Mouse (Mus musculus) large intestine, adult 2 months (tissue): ENCODE data around the gene Gm572. TPM values are rescaled to one million over a fixed set of nuclear protein-coding genes. Genes with fewer than 3 reads are reported as not detected.

ENCODE experiments used
- DNase-seq: peaks from one replicate; pipeline ENCODE4 v3.0.0-alpha.2; 2012; ENCODE audit warnings: low read depth, low spot score
- WGBS: fragments of 180-500 bp; shearing (Covaris S2); methylation state at CpG from one replicate; pipeline ENCODE4 v1.1.7; 2018; 5-methylcytosine and 5-hydroxymethylcytosine counted together
- polyA plus RNA-seq: library from polyadenylated mRNA; depleted of rRNA; stranded (reverse); fragments of >200 nt; gene quantifications from 2 replicates; pipeline ENCODE4 v1.2.3, GENCODE M21; 2012

Gene Gm572
- polyA plus RNA-seq, 1 experiment: not detected

- WGBS: 67% methylated on average over 3 of the region's 3 CpGs
- DNase-seq: no peak
These were observed 17.1 kb downstream of the Gm572 start for GRCm38 (mm10) chr4:148660174-148660573.

DNA sequence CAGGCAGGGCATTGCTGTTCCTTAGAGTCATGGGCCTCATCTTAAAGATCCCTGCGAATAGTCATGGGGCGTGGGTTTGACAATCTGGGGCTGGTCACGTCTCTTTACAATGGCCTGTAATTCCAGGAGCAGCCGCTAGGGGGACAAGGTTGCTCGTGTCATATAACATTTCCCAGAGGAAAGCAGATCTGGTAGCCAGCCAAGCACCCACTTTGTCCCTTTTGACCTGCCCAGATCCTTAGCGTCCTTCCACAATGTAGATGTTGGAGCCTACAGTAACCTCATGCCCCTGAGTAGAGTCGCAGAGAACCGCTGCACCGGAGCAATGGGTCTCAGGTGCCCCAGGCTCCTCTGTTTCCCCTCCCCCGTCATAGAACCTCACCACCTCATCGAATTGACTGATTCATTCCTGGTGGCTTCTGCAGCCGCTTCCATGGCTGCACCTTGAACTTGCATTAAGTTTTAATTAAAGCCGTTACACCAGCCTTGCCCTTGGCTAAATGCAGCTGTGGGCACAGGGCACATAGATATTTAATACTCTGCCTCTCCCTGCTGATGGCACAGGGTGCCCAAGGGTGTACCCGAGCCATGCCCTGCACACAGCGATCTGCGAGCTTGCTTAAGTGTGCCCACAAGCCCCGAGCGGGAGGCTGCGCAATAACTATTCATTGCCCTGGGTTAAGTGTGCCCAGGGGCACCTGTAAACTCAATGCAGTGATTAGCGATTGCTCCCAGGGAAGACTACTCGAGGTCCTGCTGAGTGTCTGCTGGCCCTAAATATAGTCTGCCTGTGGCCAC is 19.2 kb downstream of the Gm572 start:
- 25% methylated on average over 21 of the region's 21 CpGs for WGBS
- peak; percentile 50 for DNase-seq

DNA sequence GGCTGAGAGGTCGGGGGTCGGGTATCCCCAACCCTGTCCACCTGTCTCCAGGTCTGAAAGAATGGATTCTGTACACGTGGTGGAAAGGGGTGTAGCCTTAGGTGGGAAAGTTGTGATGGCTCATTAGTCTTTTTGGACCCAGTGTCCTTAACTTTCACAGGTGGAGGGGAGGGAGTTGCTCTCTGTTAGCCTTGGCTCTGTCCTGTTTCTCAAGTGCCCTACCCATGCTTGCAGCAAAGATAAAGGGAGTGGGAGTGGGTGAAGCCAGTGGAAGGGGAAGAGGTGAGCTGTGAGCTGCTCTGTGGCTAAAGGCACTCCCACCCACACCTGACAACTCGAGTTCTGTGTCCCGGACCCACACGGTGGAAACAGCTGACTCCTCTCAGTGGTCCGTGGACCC is 20.2 kb downstream of the Gm572 start:
- WGBS: 63% methylated on average over 7 of the region's 7 CpGs
- no peak for DNase-seq

GRCm38 (mm10) chr4:148664021-148664420 is 20.9 kb downstream of the Gm572 start:
- 44% methylated on average over 6 of the region's 6 CpGs for WGBS
- DNase-seq: no peak

DNA sequence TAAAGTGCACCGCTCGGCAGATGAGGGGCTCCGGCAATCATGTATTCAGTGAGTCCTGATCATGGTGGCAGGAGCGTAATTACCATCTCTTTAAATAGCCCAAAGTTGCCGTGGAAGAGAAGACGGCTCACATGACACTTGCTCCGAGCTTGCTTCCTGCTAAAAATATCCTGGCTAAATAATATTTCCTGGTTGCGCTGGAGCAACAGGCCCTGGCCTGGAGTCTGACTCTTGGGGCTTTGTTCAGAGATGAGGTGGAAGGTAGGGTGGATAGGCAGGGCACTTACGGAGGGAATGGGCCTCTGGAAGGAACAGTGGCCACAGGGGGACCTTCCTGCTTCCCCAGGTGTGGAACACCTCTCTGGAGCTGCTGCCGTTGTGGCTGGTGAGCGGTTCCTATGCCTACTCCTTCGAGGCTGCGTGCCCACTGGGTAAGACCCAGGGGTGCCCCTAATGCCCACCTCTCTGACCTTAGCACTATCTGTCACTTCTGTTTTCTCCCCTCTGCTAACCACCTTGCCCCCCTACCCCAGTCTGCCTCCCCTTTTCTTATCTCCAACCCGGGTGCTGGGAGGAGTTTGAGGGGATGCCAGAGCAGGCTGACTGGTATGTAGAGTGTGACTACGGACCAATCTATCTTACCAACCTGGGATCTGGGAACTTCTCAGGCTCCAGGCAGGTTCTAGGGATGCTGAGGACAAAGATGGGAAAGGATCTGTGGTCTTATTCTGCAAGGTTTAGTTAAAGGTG is 24.1 kb downstream of the Gm572 start:
- 82% methylated on average over 15 of the region's 15 CpGs for WGBS
- no peak for DNase-seq

- 26% methylated on average over 16 of the region's 16 CpGs for WGBS
These were observed 28.3 kb downstream of the Gm572 start for GRCm38 (mm10) chr4:148671230-148671947.

DNA sequence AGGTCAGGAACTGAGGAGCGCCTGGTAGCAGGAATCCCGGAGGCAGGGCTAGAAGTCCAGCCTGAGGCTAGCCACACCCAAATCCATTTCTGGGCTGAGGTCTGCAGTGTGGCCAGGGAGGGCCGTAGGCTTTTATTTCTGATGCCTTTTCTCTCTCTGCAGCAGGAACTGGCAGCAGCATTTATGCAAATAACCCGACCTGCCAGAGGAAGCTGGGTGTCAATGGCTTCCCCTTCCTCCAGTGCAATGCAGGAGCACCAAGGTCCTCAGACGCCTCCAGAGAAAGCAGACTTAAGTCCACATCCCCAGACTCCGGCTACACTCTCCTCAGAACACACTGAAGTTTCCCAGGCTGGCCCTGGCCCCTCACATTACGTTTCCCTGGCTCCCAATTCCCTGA is 31.9 kb downstream of the Gm572 start:
- no peak for DNase-seq
- 48% methylated on average over 7 of the region's 7 CpGs for WGBS

More at GRCm38 (mm10) chr4:148671230-148671947, 28.3 kb downstream of the Gm572 start:
- no peak for DNase-seq

DNA sequence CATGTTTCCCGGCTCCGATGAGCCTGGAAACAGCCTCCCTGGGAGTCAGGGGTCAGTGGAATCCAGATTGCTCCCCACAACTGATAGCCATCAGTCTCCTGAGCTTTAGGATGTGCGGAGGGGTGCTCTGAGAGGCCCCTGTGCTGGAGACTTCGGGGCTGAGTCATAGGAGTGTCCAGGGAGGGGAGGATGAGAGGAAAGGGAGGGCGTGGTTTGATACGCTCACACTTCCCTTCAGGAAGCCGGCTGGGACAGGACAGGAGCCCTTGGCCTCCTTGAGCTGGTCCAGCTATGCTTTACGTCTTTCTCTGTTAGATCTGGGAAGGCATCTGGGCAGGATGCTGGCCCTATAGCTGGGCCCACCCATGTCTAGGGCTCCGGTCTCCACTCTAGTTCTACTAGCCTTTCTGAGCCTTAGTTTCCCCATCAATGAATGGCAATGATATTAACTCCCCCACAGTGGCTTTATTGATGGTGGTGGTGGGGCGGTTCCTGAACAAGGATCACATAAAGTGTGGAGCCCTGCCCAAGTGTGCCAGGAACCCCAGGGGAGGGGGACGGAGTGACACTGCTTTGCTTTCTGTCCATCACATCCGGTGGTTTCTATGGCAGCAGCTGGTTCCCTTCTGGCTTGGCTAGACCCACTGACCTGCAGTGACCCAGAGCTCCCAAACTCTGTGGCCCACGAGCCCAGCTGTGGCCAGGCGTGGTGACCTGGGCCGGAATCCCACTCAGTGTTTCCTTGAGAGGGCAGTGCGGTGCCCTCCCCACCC is 33.3 kb downstream of the Gm572 start:
- WGBS: 53% methylated on average over 16 of the region's 16 CpGs
- no peak for DNase-seq

DNA sequence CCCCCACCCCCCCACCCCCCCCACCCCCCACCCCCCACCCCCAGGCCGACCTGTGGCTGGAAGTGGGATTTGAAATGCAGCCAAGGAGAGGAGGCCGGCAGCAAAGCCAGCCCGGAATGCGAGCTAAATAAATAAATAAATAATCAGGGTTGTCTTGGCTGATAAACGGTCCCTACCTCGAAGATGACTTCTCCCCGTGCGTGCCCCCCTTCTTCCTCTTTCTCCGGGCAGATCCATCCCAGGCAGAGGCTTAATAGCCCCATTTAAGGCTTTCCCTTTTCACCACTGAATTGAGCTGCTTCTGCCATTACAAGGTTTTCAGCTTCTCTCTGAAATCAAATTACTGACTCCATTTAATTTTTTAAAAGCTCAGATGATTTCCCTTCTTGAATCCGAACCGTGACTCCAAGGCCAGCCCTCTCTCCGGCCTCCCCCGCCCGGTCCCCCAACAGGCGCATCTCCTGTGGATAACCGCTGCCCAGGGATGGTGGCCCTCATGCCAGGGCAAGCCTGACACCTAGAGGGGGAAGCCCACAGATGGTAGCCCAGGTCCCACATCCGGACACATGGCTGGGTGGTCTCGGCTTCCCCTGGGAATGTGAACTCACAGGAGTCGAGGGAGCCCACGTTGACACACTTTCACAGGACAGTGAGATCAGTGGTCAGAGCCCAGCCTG is 34.0 kb downstream of the Gm572 start:
- DNase-seq: no peak
- 61% methylated on average over 20 of the region's 20 CpGs for WGBS

DNA sequence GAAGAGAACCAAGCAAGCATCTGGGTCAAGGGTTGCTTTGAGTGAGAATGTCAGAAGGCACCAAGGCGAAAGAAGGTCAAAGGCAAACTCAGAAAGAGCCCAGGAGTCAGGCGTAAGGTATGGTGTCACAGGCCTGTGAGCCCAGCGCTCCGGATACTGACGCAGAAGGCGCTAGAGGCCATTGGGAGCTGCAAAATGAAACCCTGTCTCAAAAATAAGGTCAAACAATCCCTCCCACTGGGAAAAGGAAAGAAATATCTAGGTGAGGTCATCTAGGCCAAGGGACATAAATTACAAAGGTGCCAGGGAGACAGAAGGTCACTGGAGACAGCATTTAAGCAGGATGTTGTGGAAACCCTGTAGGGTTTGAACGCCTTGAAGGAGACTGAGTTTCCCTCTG is 35.0 kb downstream of the Gm572 start:
- DNase-seq: no peak
- 93% methylated on average over 7 of the region's 7 CpGs for WGBS

DNA sequence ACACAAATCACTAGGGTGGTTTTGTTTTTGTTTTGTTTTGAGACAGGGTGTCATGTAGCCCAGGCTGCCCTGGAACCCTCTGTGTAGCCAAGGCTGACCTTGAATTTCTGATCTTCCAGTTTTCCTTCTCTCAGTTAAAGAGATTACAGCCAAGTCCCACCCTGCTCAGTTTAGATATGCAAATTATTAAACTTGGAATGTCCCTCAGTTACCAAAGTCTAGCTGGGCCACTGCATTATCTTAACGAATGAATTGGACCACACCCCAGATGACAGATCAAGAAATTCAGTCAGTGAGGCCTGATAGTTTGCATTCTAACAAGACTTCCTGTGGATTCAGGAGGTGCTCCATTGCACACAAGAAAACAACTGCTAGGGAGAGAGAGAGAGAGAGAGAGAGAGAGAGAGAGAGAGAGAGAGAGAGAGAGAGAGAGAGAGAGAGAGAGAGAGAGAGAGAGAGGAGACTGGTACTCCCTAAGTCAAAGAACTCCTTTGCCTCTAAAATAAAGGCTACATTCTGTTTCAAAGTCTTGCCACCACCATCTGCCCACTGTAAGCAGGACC is 37.5 kb downstream of the Gm572 start:
- WGBS: 12% methylated on average over 1 of the region's 1 CpGs
- no peak for DNase-seq

DNA sequence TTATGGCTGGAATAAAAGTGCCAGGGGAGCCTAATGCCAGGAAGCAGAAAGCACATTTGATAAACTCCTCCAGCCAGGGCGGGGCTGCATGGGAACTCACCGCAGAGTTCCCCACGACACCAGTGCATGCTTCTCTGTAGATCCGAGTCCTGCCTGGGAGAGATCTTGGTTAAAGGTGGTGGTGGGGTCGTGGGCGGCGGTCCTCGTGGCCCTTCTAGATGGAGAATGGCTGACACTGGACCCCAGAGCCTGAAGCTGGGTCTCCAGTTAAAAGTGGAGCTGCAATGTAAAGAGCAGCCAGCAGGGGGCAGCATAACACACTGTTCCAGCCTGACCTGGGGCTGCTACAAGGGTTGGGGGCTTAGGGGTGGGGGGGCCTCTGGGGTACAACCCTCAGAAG is 38.3 kb downstream of the Gm572 start:
- no peak for DNase-seq
- 3% methylated on average over 8 of the region's 8 CpGs for WGBS

- WGBS: 92% methylated on average over 4 of the region's 4 CpGs
- no peak for DNase-seq
These were observed 39.8 kb downstream of the Gm572 start for GRCm38 (mm10) chr4:148682961-148683360.

- no peak for DNase-seq
- WGBS: 64% methylated on average over 13 of the region's 13 CpGs
These were observed 40.4 kb downstream of the Gm572 start for GRCm38 (mm10) chr4:148683539-148683938.

DNA sequence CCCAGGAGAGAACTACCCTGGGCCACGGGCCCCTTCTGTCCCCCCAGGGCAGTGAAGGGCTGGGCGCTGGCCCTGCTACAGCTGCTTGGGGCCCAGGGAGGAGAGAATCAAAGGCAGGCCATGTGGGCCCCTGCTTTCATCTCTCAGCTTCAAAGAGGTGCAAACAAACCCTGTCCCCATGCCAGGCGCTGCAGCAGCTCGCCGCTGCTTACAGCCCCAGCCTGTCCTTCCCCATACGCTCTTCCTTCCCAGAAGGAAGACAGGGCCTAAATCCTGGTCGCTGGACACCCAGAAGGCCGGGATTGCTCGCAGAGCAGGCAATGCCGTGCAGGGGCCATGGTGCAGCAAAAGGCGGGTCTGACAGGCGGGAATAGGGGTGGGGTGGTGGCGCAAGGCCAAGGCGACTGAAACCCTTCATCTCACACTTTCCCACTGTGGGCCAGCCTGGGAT is 43.4 kb downstream of the Gm572 start:
- no peak for DNase-seq
- 21% methylated on average over 14 of the region's 14 CpGs for WGBS

- DNase-seq: no peak
- 62% methylated on average over 2 of the region's 2 CpGs for WGBS
These were observed 45.0 kb downstream of the Gm572 start for GRCm38 (mm10) chr4:148688091-148688490.

- DNase-seq: no peak
- WGBS: 44% methylated on average over 4 of the region's 4 CpGs
These were observed 48.1 kb downstream of the Gm572 start for GRCm38 (mm10) chr4:148691185-148691584.

DNA sequence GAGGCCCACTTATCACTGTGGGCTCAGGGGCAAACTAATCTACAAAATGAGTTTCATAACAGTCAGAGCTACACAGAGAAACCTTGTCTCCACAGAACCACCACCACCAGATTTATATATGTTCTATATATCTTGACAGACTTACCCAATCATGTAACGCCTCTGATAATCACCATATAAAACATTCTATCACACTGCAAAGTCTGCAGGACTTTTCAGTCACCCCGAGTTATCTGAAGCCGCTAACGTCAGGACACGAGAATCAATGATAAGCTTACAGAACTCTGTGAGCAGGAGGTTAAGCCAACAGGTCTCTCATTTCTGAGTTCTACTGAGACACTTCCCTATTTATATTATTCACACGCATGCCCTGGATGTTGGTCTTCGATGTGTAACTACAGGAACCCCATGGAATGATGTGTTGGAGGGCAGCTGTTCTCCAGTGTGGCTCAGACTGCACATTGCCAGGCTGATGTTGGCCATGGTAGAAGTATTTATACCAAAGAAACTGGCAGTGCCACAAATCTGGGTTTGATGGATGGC is 50.4 kb downstream of the Gm572 start:
- WGBS: 87% methylated on average over 7 of the region's 7 CpGs
- no peak for DNase-seq
